Mouse (Mus musculus): ENCODE measurements at regions not wholly inside any gene's neighbourhood (a gene's known extent, or its start where the extent isn't known, plus 50 kb on each side); places are given as distances from the start of the nearest gene placed in this dataset.

GRCm38 (mm10) chr2:9791970-9792369, 89.1 kb upstream of the 4930412O13Rik start:
- no peak for DNase-seq (ENCODE audit: low spot score in 2 of 2)

GRCm38 (mm10) chr2:9792381-9792780, 88.7 kb upstream of the 4930412O13Rik start:
- no peak for DNase-seq (ENCODE audit: low spot score in 2 of 2)

- no peak for DNase-seq (ENCODE audit: low spot score in 2 of 2)
These were observed 85.7 kb upstream of the 4930412O13Rik start for GRCm38 (mm10) chr2:9795401-9795800.

- DNase-seq (ENCODE audit: low spot score in 2 of 2): no peak
These were observed 79.6 kb upstream of the 4930412O13Rik start for GRCm38 (mm10) chr2:9801484-9801883.

- no peak for DNase-seq (ENCODE audit: low spot score in 2 of 2)
These were observed 76.7 kb upstream of the 4930412O13Rik start for GRCm38 (mm10) chr2:9804306-9804705.

GRCm38 (mm10) chr2:9805590-9805989, 75.5 kb upstream of the 4930412O13Rik start:
- DNase-seq (ENCODE audit: low spot score in 2 of 2): no peak
